22 mouse cellular contexts compared by ENCODE assay signal in the genomic region with DNA sequence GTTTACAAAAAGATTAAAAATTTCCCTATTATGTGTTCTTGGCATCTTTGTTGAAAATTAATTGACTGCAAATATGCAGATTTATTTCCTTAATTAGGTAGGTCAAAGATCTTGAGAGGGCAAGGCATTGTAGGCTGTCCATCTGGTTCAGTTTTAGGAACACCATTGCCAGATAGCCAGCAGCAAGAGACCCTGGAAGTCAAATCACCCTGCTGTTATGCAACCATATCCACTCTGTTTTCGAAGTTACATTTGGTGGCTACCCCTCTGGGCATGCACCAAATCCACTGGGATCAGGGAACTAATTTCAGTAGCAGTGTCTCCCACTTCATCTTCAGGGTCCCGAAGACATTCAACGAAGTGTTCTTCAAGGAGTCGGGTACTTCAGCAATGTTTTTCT.
DNase-seq lines count a peak whose midpoint lies in the region; ATAC-seq and TF ChIP-seq lines count a peak whose summit lies in the region.
"Had no signal": no experiment of that assay in that cellular context is flagged by ENCODE, and none has a peak within 500 bp of the region (broad histone marks: within the 10 kb centered on the region; RNA-seq: fewer than 3 reads in every experiment).

No protein-coding gene starts in this region.

- no peak overlapping the region for H3K4me3 ChIP-seq in gastrocnemius, adult 2 months
- no peak overlapping the region for H3K4me3 ChIP-seq in kidney, adult 2 months (ENCODE audit: insufficient read depth, low read depth, low read length)
- no peak overlapping the region for H3K4me3 ChIP-seq in liver, adult 2 months (ENCODE audit: insufficient read depth, low read depth, low read length)
- no peak overlapping the region for H3K4me3 ChIP-seq in liver, postnatal 0 days (ENCODE audit: low read depth, low read length)
- H3K4me3 ChIP-seq in limb, embryonic 10.5 days, result no peak overlapping the region
- H3K4me3 ChIP-seq: embryonic facial prominence, embryonic 10.5 days; embryonic facial prominence, embryonic 12.5 days; forebrain, embryonic 13.5 days; forebrain, embryonic 15.5 days had no signal

- TF ChIP-seq POLR2A in kidney, adult 2 months (IDR thresholded peaks at IDR 0.05; ENCODE audit: low read depth, low read length), result no peak
- TF ChIP-seq POLR2A in liver, adult 2 months (IDR thresholded peaks at IDR 0.05; ENCODE audit: extremely low read depth, insufficient read depth, low read length), result no peak

- DNase-seq in gastrocnemius, adult 2 months, result no peak
- no peak for DNase-seq in gastrocnemius, postnatal 4 days (ENCODE audit: low spot score in 2 of 2)
- DNase-seq in kidney, adult 2 months, result peak; percentile 33
- no peak for DNase-seq in kidney, postnatal 14 days
- DNase-seq in liver, adult 2 months (ENCODE audit: extremely low read depth, low read depth, low spot score), result peak; percentile 20
- no peak for DNase-seq in liver, postnatal 0 days
- DNase-seq in Muller cell, postnatal 12 days (ENCODE audit: inconsistent ontology term), result peak; percentile 50
- DNase-seq in limb, embryonic 10.5 days (ENCODE audit: low spot score), result no peak
- DNase-seq: adrenal gland, adult 2 months; adrenal gland, postnatal 10 days; adrenal gland, postnatal 25 days; B cell, adult 2 months; cerebellum, adult 11-12 months; cerebellum, adult 9-10 months; cerebellum, postnatal 25 days had no signal

- H3K4me1 ChIP-seq in kidney, adult 2 months (ENCODE audit: control insufficient read depth, insufficient read depth, low read length), result no peaks in the 10 kb centered on the region; the same call in 1 of the 2 replicates
- no peaks in the 10 kb centered on the region for H3K4me1 ChIP-seq in liver, adult 2 months (ENCODE audit: control insufficient read depth, insufficient read depth, low read length)
- no peaks in the 10 kb centered on the region for H3K4me1 ChIP-seq in liver, postnatal 0 days (ENCODE audit: insufficient read depth)
- H3K4me1 ChIP-seq in limb, embryonic 10.5 days, result peaks cover 6% of the 10 kb centered on the region; the same call in 1 of the 2 replicates
- H3K4me1 ChIP-seq: embryonic facial prominence, embryonic 10.5 days; embryonic facial prominence, embryonic 12.5 days had no signal

- intact Hi-C loops in gastrocnemius, adult 2 months (cut with DNase I), result no loop called here

- no peak overlapping the region for H3K9ac ChIP-seq in liver, adult 2 months (ENCODE audit: low read depth, low read length)
- no peak overlapping the region for H3K9ac ChIP-seq in liver, postnatal 0 days (replicated peaks)
- H3K9ac ChIP-seq: embryonic facial prominence, embryonic 12.5 days; forebrain, embryonic 13.5 days; forebrain, embryonic 15.5 days had no signal

- no peak for TF ChIP-seq EP300 in liver, postnatal 0 days (IDR thresholded peaks at IDR 0.05; ENCODE audit: low read depth)

- no peaks in the 10 kb centered on the region for H3K9me3 ChIP-seq in liver, postnatal 0 days (ENCODE audit: low read length)
- no peaks in the 10 kb centered on the region for H3K9me3 ChIP-seq in limb, embryonic 10.5 days (replicated peaks)
- H3K9me3 ChIP-seq: embryonic facial prominence, embryonic 10.5 days; embryonic facial prominence, embryonic 12.5 days; forebrain, embryonic 13.5 days; forebrain, embryonic 15.5 days had no signal

- H3K36me3 ChIP-seq in kidney, adult 2 months (ENCODE audit: control insufficient read depth, insufficient read depth, low read length), result no peaks in the 10 kb centered on the region
- no peaks in the 10 kb centered on the region for H3K36me3 ChIP-seq in liver, adult 2 months (ENCODE audit: control insufficient read depth, insufficient read depth, low read length)
- no peaks in the 10 kb centered on the region for H3K36me3 ChIP-seq in liver, postnatal 0 days (replicated peaks; ENCODE audit: insufficient read depth, low read length)
- H3K36me3 ChIP-seq in limb, embryonic 10.5 days, result no peaks in the 10 kb centered on the region
- H3K36me3 ChIP-seq: embryonic facial prominence, embryonic 10.5 days; embryonic facial prominence, embryonic 12.5 days; forebrain, embryonic 15.5 days; G1E had no signal

- no peaks in the 10 kb centered on the region for H3K79me2 ChIP-seq in liver, adult 2 months (ENCODE audit: control insufficient read depth, insufficient read depth, low read length)

- no peak for ATAC-seq in liver, postnatal 0 days
- ATAC-seq: CD4-positive, CD25-positive, alpha-beta regulatory T cell, adult 4 months; forebrain, embryonic 13.5 days; forebrain, embryonic 15.5 days had no signal

- peak overlapping the region; percentile 20; the same call in 1 of the 2 replicates for H3K27ac ChIP-seq in gastrocnemius, adult 2 months
- H3K27ac ChIP-seq in kidney, adult 2 months (ENCODE audit: insufficient read depth, low read depth, low read length), result no peak overlapping the region
- no peak overlapping the region for H3K27ac ChIP-seq in liver, adult 2 months (replicated peaks; ENCODE audit: insufficient read depth, low read depth, low read length)
- H3K27ac ChIP-seq in liver, postnatal 0 days (ENCODE audit: low read depth), result no peak overlapping the region
- H3K27ac ChIP-seq in limb, embryonic 10.5 days, result no peak overlapping the region
- H3K27ac ChIP-seq: embryonic facial prominence, embryonic 10.5 days; embryonic facial prominence, embryonic 12.5 days; forebrain, embryonic 13.5 days had no signal

- 73% methylated on average over 4 of the region's 4 CpGs for WGBS in kidney, adult 2 months
- WGBS in liver, adult 2 months, result 89% methylated on average over 4 of the region's 4 CpGs
- 76% methylated on average over 4 of the region's 4 CpGs for WGBS in liver, postnatal 0 days (ENCODE audit: insufficient replicate concordance)
- 85% methylated on average over 4 of the region's 4 CpGs for WGBS in limb, embryonic 10.5 days

- H3K4me2 ChIP-seq in liver, postnatal 0 days (ENCODE audit: low read depth, low read length), result no peak overlapping the region
- H3K4me2 ChIP-seq: embryonic facial prominence, embryonic 12.5 days; forebrain, embryonic 13.5 days; forebrain, embryonic 15.5 days had no signal

- H3K27me3 ChIP-seq in kidney, adult 2 months (replicated peaks; ENCODE audit: control insufficient read depth, insufficient read depth, low read length), result no peaks in the 10 kb centered on the region
- H3K27me3 ChIP-seq in liver, adult 2 months (ENCODE audit: control insufficient read depth, insufficient read depth, low read length), result no peaks in the 10 kb centered on the region
- H3K27me3 ChIP-seq in liver, postnatal 0 days (ENCODE audit: insufficient read depth, low read length), result no peaks in the 10 kb centered on the region
- no peaks in the 10 kb centered on the region for H3K27me3 ChIP-seq in limb, embryonic 10.5 days (ENCODE audit: low read depth, poor library complexity, severe bottlenecking)
- H3K27me3 ChIP-seq: CH12.LX; embryonic facial prominence, embryonic 12.5 days; forebrain, embryonic 13.5 days; forebrain, embryonic 15.5 days had no signal

- no peak for TF ChIP-seq CTCF in gastrocnemius, adult 2 months (IDR thresholded peaks at IDR 0.05)
- no peak for TF ChIP-seq CTCF in kidney, adult 2 months (conservative IDR thresholded peaks at IDR 0.05; ENCODE audit: insufficient read depth, insufficient read length, low read depth, low read length)
- TF ChIP-seq CTCF in liver, adult 2 months (IDR thresholded peaks at IDR 0.05; ENCODE audit: low read depth, low read length), result no peak
- TF ChIP-seq CTCF in liver, postnatal 0 days (IDR thresholded peaks at IDR 0.05; ENCODE audit: low read depth), result no peak

Comparison
In these comparisons a context has a peak if more than half of its experiments do, and no peak if none do; other contexts are left out.
1. DNase-seq: peak in kidney, adult 2 months (single experiment), liver, adult 2 months (single experiment) and Muller cell, postnatal 12 days (single experiment); none in gastrocnemius, adult 2 months (single experiment), gastrocnemius, postnatal 4 days (0 of 2), kidney, postnatal 14 days (single experiment), liver, postnatal 0 days (single experiment) and limb, embryonic 10.5 days (single experiment).